11 mouse cellular contexts compared by ENCODE assay signal in genomic region chr14:112895561-112895960, GRCm38 (mm10).
A peak's percentile ranks its signal among the peaks of the same experiment; 100 is the strongest.
DNase-seq lines count a peak whose midpoint lies in the region; ATAC-seq and TF ChIP-seq lines count a peak whose summit lies in the region.
"Had no signal": no experiment of that assay in that cellular context is flagged by ENCODE, and none has a peak within 500 bp of the region (broad histone marks: within the 10 kb centered on the region; RNA-seq: fewer than 3 reads in every experiment).

No protein-coding gene starts in this region.

- no peaks in the 10 kb centered on the region for H3K79me2 ChIP-seq in liver, adult 2 months (ENCODE audit: control insufficient read depth, insufficient read depth, low read length)

- H3K4me3 ChIP-seq in liver, adult 2 months (ENCODE audit: insufficient read depth, low read depth, low read length) = no peak overlapping the region
- H3K4me3 ChIP-seq: heart, embryonic 15.5 days; limb, embryonic 15.5 days had no signal

- H3K27ac ChIP-seq in liver, adult 2 months (replicated peaks; ENCODE audit: insufficient read depth, low read depth, low read length) = no peak overlapping the region
- H3K27ac ChIP-seq: heart, embryonic 15.5 days; limb, embryonic 15.5 days had no signal

- no peaks in the 10 kb centered on the region for H3K36me3 ChIP-seq in liver, adult 2 months (ENCODE audit: control insufficient read depth, insufficient read depth, low read length)
- H3K36me3 ChIP-seq: heart, embryonic 15.5 days; limb, embryonic 15.5 days had no signal

- no peaks in the 10 kb centered on the region for H3K27me3 ChIP-seq in liver, adult 2 months (ENCODE audit: control insufficient read depth, insufficient read depth, low read length)
- H3K27me3 ChIP-seq: heart, embryonic 15.5 days; limb, embryonic 15.5 days had no signal

- ATAC-seq in frontal cortex, adult (ENCODE audit: low TSS enrichment) = peak; percentile 78

- no peaks in the 10 kb centered on the region for H3K4me1 ChIP-seq in liver, adult 2 months (ENCODE audit: control insufficient read depth, insufficient read depth, low read length)
- H3K4me1 ChIP-seq: heart, embryonic 15.5 days; limb, embryonic 15.5 days had no signal

- no peak for TF ChIP-seq CTCF in liver, adult 2 months (IDR thresholded peaks at IDR 0.05; ENCODE audit: low read depth, low read length)

- H3K9ac ChIP-seq in liver, adult 2 months (ENCODE audit: low read depth, low read length) = no peak overlapping the region
- H3K9ac ChIP-seq: heart, embryonic 15.5 days; limb, embryonic 15.5 days had no signal

- 30% methylated on average over 2 of the region's 2 CpGs for WGBS in liver, adult 2 months

- intact Hi-C loops in heart, postnatal 25 days (cut with DNase I) = no loop called here

- no peak for TF ChIP-seq POLR2A in liver, adult 2 months (IDR thresholded peaks at IDR 0.05; ENCODE audit: extremely low read depth, insufficient read depth, low read length)

- DNase-seq in frontal cortex, postnatal 10 days (ENCODE audit: low spot score in 2 of 2) = no peak
- peak; percentile 54 for DNase-seq in liver, adult 2 months (ENCODE audit: extremely low read depth, low read depth, low spot score)
- DNase-seq in liver (no peak), R1 (ENCODE audit: low read depth, low spot score) (peak; percentile 67)
- DNase-seq in forelimb bud, embryonic 11.5 days (ENCODE audit: low read depth, low spot score) = peak; percentile 62
- no peak for DNase-seq in spleen, postnatal 14 days (ENCODE audit: low spot score in 2 of 2)
- DNase-seq in heart, postnatal 25 days (ENCODE audit: low spot score) = no peak
- DNase-seq: cerebellum, adult 9-11 months had no signal

Comparison
In these comparisons a context has a peak if more than half of its experiments do, and no peak if none do; other contexts are left out.
1. DNase-seq: peak in liver, adult 2 months (single experiment), R1 (single experiment) and forelimb bud, embryonic 11.5 days (single experiment); none in frontal cortex, postnatal 10 days (0 of 2), liver (single experiment), spleen, postnatal 14 days (0 of 2) and heart, postnatal 25 days (single experiment).